Mouse (Mus musculus): ENCODE results near the gene Ly75. TPM values are rescaled to one million over a fixed set of nuclear protein-coding genes. Genes with fewer than 3 reads are reported as not detected.

Gene Ly75
- total RNA-seq (2017), result 12.8 and 15.6 TPM in 2 replicates

DNA sequence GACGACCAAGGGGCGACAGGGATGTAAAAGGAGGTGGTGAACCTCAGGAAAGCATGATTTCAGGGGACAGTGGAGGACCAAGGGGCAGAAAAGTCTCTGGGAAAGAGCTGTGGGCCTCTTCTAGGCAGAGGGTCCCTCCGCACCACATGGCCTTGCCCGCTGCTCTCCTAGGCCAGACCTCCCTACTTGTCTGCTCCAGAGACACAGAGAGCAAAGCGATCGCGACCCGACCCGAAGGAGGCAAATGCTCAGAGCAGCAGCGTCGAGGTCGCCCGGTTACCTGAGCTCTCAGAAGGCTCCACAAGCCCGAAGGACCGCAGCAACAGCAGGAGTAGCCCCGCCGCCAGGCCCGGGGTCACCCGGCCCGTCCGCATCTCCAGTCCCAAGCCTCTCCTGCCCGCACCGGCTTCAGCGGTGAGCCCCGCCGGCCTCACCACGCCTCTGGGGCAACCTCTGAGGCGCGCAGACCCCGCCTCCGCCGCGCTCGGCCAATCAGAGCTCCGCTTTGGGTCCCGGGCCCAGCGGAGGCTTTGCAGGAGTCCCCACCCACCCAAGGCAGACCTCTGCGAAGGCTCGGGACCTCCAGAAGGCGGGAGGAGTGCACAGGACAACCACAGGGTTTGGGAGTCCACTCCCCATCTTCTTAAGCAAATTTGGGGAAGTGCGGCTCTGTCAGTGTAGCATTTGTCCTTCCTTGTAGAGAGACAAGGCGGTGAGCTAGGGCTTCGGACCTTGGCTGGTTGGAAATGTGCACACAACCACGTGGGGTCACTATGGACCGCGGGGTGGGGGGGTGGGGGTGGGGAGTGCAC, at the start of gene Ly75:
TSS of gene Ly75 (minus strand) at position 446 of the 812 bp plus-strand sequence.
- peak; percentile 98 for ATAC-seq (replicated peaks in 1 of 2; ENCODE audit: insufficient read depth in 1 of 2, low FRiP score in 2 of 2, low TSS enrichment in 1 of 2, low read depth in 1 of 2, poor library complexity in 2 of 2, severe bottlenecking in 2 of 2)

DNA sequence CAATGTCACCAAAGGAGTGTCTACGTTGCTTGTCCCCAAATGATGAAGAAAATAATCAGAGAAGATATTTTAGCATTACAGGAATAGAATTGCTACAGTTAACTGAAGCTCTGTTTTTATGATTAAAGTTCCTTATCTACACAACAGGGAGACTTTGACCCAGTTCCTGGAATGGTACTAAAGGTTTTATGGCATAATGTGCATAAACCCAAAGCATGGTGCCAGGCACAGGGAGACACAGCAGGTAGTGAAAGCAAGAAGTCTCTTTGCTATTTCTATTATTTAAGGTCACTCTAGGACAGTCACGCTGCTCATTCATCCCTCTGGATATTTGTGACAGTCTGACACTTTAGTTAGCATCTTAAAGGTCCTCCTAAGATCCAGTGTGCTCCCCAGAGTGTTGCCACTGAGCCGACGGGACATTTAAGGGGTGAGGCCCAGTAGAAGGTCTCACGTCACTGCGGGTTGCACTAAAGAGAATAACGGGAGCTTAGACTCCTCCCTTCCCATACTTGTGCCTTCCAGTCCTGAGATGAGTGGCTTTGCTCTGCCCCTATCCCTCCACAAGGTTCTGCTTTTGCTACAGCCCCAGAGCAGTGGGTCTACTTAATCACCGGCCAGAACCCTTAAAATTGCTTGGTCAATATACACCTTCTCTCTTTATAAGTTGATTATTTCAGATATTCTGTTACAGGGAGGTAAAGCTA, 47.4 kb upstream of the Ly75 start:
- ATAC-seq (replicated peaks in 1 of 2; ENCODE audit: insufficient read depth in 1 of 2, low FRiP score in 2 of 2, low TSS enrichment in 1 of 2, low read depth in 1 of 2, poor library complexity in 2 of 2, severe bottlenecking in 2 of 2), result no peak

DNA sequence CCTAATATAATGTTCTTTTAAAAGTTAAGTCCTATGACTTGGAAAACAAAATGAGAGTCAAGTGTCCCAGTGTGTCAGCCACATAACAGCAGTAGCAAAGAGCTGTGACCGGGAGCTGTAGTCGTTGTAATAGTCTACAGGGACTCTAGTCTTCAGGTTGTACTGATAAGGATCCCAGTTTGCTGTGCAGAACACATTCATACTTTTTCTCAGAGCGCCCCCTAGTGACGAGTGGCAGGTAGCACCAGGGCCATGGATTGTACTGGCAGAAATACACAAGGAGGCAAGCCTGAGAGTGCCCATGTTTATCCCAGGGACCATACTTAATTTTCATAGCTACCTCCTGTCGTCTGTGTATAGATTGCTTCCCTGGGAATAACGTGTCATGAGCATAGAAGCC, 35.0 kb upstream of the Ly75 start:
- peak; percentile 83 to 89 for ATAC-seq (replicated peaks in 1 of 2; ENCODE audit: insufficient read depth in 1 of 2, low FRiP score in 2 of 2, low TSS enrichment in 1 of 2, low read depth in 1 of 2, poor library complexity in 2 of 2, severe bottlenecking in 2 of 2)

GRCm38 (mm10) chr2:60414334-60414733, 31.2 kb upstream of the Ly75 start:
- no peak for ATAC-seq (replicated peaks in 1 of 2; ENCODE audit: insufficient read depth in 1 of 2, low FRiP score in 2 of 2, low TSS enrichment in 1 of 2, low read depth in 1 of 2, poor library complexity in 2 of 2, severe bottlenecking in 2 of 2)

DNA sequence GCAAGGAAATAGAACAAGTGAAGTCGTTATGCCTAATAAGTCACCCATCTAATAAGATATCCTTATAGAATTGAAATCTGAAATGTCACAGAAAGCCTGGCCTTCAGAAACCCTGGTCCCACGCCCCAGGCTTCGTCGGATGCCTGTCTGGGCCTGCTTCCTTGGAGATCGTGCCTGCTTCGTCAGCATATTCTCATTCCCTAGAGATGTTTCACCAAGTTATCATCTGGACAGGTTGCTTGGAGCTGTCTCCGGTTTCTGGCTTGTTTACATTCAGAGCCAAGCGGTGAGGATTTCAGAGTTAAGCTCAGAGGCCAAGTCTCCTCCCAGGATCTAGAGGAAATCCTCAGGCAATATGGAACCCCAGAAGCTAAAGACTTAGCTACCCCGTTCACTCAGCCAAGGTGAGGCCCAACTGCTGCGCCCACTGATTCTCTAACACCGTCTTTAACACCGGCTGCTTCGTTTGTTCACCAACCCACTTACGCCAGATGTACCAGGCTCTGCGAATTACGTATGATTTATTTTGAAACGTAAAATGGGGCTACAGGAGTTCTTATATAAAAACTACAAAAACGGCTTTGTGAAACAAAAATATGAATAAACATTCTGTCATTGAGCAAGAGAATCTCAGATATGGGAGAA, 30.0 kb upstream of the Ly75 start:
- ATAC-seq (replicated peaks in 1 of 2; ENCODE audit: insufficient read depth in 1 of 2, low FRiP score in 2 of 2, low TSS enrichment in 1 of 2, low read depth in 1 of 2, poor library complexity in 2 of 2, severe bottlenecking in 2 of 2), result no peak

DNA sequence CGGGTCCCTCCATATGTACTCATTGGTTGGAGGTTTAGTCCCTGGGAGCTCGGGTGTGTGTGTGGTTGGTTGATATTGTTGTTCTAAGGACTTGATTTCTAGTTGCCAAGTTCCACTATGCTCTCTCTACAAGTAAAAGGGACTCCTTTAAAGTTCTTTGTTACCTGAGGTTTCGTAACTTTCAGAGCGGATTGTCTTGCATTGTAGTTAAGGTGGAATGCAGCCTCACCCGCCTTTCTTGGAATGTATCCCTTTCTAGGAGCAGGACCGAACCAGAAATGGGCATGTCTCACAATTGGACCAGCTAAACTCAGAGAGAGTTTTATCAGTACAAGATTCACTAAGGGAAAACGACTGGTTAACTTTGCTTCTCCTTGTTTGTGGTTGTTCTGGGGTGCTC, 28.1 kb upstream of the Ly75 start:
- ATAC-seq (replicated peaks in 1 of 2; ENCODE audit: insufficient read depth in 1 of 2, low FRiP score in 2 of 2, low TSS enrichment in 1 of 2, low read depth in 1 of 2, poor library complexity in 2 of 2, severe bottlenecking in 2 of 2), result no peak

DNA sequence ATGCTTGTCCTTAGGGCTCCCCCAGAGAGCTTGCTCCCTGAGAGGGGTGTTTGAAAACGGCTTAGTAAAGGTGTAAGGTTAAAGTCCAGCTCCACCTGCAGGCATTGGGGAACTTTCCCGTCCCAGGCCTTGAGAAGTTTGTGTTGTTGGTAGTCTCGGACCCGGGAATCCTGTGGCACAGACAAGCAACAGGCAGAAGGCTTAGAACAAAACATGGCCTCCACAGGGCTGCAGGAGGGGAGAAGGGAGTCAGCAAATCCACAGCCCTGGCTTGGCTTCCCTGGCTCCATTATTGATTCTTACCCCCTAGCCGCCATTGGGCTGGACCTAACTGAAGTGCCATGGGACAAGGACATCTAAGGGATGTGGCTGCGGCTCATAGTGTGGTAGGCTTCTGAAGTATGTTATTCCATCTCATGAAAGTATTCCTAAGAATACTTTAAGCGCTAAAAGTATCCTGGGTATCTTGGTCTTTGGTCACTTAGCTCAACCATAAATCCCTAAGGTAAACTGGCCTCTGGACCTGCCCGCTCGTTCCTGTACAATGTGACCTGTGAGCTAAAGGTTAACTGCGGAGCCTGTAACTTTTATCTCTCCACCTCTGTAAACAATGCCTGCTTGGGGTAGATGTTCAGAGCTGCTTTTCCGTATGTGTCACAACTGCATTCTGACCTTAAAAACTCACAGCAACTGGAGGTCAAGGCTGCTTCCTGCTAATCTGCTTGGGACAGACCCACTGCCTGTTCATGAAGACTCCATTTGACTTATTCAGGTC, 27.1 kb upstream of the Ly75 start:
- no peak for ATAC-seq (replicated peaks in 1 of 2; ENCODE audit: insufficient read depth in 1 of 2, low FRiP score in 2 of 2, low TSS enrichment in 1 of 2, low read depth in 1 of 2, poor library complexity in 2 of 2, severe bottlenecking in 2 of 2)

DNA sequence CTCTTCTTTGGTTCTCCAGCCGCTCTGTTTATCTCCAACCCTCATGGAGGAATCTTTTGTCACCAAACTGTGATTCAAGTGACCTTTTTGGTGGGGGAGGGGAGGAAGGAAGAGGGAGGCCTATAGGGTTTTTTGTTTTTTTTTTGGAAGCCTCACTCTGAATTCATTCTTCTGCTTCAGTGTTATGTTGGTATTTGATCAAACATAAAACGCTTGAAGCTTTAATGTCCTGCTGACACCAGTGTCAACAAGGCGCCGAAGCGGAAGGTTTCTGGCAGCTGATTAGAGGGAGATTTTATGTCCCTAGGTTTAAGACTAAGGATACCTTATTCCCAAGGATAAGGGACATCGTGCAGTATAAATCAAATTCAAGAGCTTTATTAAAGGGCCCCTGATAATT, 26.1 kb upstream of the Ly75 start:
- ATAC-seq (replicated peaks in 1 of 2; ENCODE audit: insufficient read depth in 1 of 2, low FRiP score in 2 of 2, low TSS enrichment in 1 of 2, low read depth in 1 of 2, poor library complexity in 2 of 2, severe bottlenecking in 2 of 2), result no peak

GRCm38 (mm10) chr2:60407387-60407786, 24.3 kb upstream of the Ly75 start:
- ATAC-seq (replicated peaks in 1 of 2; ENCODE audit: insufficient read depth in 1 of 2, low FRiP score in 2 of 2, low TSS enrichment in 1 of 2, low read depth in 1 of 2, poor library complexity in 2 of 2, severe bottlenecking in 2 of 2), result peak in 1 of 2 experiments; percentile 54; a peak in 1 of 4 replicates

GRCm38 (mm10) chr2:60405431-60405830, 22.3 kb upstream of the Ly75 start:
- ATAC-seq (replicated peaks in 1 of 2; ENCODE audit: insufficient read depth in 1 of 2, low FRiP score in 2 of 2, low TSS enrichment in 1 of 2, low read depth in 1 of 2, poor library complexity in 2 of 2, severe bottlenecking in 2 of 2), result no peak

GRCm38 (mm10) chr2:60404763-60405162, 21.7 kb upstream of the Ly75 start:
- ATAC-seq (replicated peaks in 1 of 2; ENCODE audit: insufficient read depth in 1 of 2, low FRiP score in 2 of 2, low TSS enrichment in 1 of 2, low read depth in 1 of 2, poor library complexity in 2 of 2, severe bottlenecking in 2 of 2), result no peak

GRCm38 (mm10) chr2:60401694-60402093, 18.6 kb upstream of the Ly75 start:
- no peak for ATAC-seq (replicated peaks in 1 of 2; ENCODE audit: insufficient read depth in 1 of 2, low FRiP score in 2 of 2, low TSS enrichment in 1 of 2, low read depth in 1 of 2, poor library complexity in 2 of 2, severe bottlenecking in 2 of 2)

DNA sequence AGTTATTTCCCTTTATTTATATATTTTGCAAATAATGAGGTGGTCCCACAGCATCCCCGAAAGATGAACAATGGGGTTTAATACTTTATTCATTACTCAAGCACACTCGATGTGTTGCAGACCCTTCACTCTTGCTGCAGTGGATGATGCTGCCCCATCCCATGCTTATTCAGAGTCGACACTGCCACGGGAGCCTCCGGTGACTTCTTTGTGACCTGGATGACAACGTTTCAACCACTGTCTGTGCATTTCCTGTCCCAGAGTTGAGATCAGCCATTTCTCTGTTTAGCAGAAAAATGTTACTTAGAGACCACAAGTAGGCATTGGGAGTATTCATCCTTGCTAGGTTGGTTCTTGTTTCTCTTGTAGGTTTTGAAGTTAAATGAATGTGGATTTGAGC, 10.7 kb upstream of the Ly75 start:
- no peak for ATAC-seq (replicated peaks in 1 of 2; ENCODE audit: insufficient read depth in 1 of 2, low FRiP score in 2 of 2, low TSS enrichment in 1 of 2, low read depth in 1 of 2, poor library complexity in 2 of 2, severe bottlenecking in 2 of 2)

DNA sequence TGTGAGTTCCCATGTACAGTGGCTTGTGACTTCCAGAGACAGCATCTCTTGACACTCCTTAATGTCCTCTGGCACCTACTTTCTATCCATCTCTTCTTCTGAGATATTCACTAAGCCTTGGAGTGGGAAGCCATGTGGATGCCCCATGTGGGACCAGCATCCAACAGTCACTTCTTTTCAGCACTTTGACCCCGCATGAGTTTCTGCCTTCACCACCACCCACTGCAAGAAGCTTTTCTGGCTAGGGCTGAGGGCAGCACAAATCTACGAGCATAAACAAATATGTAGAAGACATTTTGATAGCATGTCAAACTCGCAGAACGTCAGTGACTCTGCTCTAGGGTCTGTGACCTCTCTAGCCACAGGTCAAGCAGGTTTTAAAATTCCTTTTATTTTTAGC, 9.2 kb upstream of the Ly75 start:
- no peak for ATAC-seq (replicated peaks in 1 of 2; ENCODE audit: insufficient read depth in 1 of 2, low FRiP score in 2 of 2, low TSS enrichment in 1 of 2, low read depth in 1 of 2, poor library complexity in 2 of 2, severe bottlenecking in 2 of 2)

DNA sequence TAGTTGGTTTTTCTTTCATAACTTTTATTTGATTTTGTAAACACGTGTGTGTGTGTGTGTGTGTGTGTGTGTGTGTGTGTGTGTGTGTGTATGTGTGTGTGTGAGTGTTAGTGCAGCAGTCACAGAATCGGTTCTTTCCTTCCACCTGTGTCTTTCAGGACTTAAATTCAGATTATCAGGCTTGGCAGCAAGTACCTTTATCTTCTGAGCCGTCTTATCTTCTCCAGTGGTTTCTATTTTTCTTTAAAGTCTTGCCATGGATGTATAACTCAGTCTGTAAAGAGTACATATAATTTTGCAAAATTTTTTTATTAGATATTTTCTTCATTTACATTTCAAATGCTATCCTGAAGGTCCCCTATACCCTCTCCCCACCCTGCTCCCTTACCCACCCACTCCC, 4.3 kb upstream of the Ly75 start:
- no peak for ATAC-seq (replicated peaks in 1 of 2; ENCODE audit: insufficient read depth in 1 of 2, low FRiP score in 2 of 2, low TSS enrichment in 1 of 2, low read depth in 1 of 2, poor library complexity in 2 of 2, severe bottlenecking in 2 of 2)

DNA sequence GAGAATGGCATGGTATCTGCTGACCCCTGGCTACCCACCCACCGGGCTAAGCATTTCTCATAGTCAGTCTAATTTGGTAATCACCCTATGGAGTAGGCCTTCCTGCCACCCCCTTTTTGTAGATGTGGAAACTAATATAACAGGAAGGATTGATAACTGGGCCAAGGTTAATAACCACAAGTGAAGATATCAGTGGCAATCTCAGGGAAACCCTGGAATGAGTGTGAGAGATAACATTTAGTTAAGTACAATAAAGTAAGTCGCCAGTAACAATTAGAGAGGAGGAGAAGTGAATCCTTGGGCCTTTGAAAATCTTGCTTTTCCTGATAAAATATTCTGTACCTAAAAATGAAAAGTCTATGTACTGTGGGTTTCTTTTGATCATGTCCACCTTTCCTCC, 3.7 kb upstream of the Ly75 start:
- ATAC-seq (replicated peaks in 1 of 2; ENCODE audit: insufficient read depth in 1 of 2, low FRiP score in 2 of 2, low TSS enrichment in 1 of 2, low read depth in 1 of 2, poor library complexity in 2 of 2, severe bottlenecking in 2 of 2), result no peak

DNA sequence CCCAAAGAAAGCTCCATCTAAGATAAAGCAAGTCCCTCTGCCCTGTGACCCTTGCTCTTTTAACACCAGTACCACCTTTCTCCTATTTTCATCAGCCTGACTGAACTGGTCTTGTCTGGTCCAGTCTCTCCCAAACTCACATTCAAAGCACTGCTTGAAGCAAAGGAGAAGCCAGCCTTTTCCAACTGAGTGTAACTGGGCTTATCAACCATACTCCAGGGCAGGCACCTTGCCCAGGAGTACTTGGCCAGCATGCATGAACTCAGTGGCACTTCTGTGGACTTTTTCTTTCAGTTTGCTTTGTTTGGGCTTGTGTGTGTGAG, 1.6 kb upstream of the Ly75 start:
- no peak for ATAC-seq (replicated peaks in 1 of 2; ENCODE audit: insufficient read depth in 1 of 2, low FRiP score in 2 of 2, low TSS enrichment in 1 of 2, low read depth in 1 of 2, poor library complexity in 2 of 2, severe bottlenecking in 2 of 2)

All from hematopoietic stem cell, adult 5-6 weeks (primary cell).